Mouse (Mus musculus) MEL (cell line): ENCODE measurements at regions not wholly inside any gene's neighbourhood (a gene's known extent, or its start where the extent isn't known, plus 50 kb on each side); places are given as distances from the start of the nearest gene placed in this dataset.

ENCODE experiments used
- CTCF ChIP-seq, 3 experiments: IDR thresholded peaks in 2 of 3; conservative IDR thresholded peaks in 1 of 3; 2 replicates each; pipeline ENCODE4 v1.5.1; 2011 to 2012; ENCODE audit warnings: low read length in 3 of 3, low read depth in 2 of 3, mild to moderate bottlenecking in 2 of 3, improper control_type of control experiment in 1 of 3, inconsistent platforms in 1 of 3, mixed read lengths in 1 of 3, moderate library complexity in 1 of 3; ENCODE audit not compliant: control insufficient read depth in 1 of 3, insufficient read depth in 1 of 3, poor library complexity in 1 of 3, severe bottlenecking in 1 of 3
- EP300 ChIP-seq, 2 experiments: IDR thresholded peaks; 2 replicates each; pipeline ENCODE4 v1.6.1; 2011; ENCODE audit warnings: improper control_type of control experiment in 2 of 2, low read length in 2 of 2, low read depth in 1 of 2, mild to moderate bottlenecking in 1 of 2
- POLR2A ChIP-seq, 2 experiments: IDR thresholded peaks; 2 replicates each; pipeline ENCODE4 v1.6.1; 2011 to 2012; ENCODE audit warnings: low read length in 2 of 2, mild to moderate bottlenecking in 2 of 2, control low read depth in 1 of 2, improper control_type of control experiment in 1 of 2, low read depth in 1 of 2, moderate library complexity in 1 of 2; ENCODE audit not compliant: control insufficient read depth in 1 of 2, insufficient read depth in 1 of 2, poor library complexity in 1 of 2
- TAL1 ChIP-seq: IDR thresholded peaks from 2 replicates; pipeline ENCODE4 v1.6.1; 2012; ENCODE audit warnings: mild to moderate bottlenecking, inconsistent platforms, low read length, moderate library complexity, mixed read lengths
- TCF12 ChIP-seq: IDR thresholded peaks from 2 replicates; pipeline ENCODE4 v1.6.1; 2014; ENCODE audit warnings: low read depth, mild to moderate bottlenecking, inconsistent platforms, low read length, improper control_type of control experiment, moderate library complexity
- UBTF ChIP-seq: IDR thresholded peaks from 2 replicates; pipeline ENCODE4 v1.6.1; 2012; ENCODE audit warnings: low read depth, mild to moderate bottlenecking, inconsistent platforms, low read length, improper control_type of control experiment, moderate library complexity, borderline replicate concordance; ENCODE audit not compliant: insufficient read depth
- ZC3H11A ChIP-seq: IDR thresholded peaks from 2 replicates; pipeline ENCODE4 v1.6.1; 2012; ENCODE audit warnings: low read depth, mild to moderate bottlenecking, inconsistent platforms, low read length, improper control_type of control experiment
- ZNF384 ChIP-seq: IDR thresholded peaks from 2 replicates; pipeline ENCODE4 v1.6.1; 2012; ENCODE audit warnings: low read depth, mild to moderate bottlenecking, inconsistent platforms, low read length, improper control_type of control experiment

GRCm38 (mm10) chr3:102636076-102636475, 98.3 kb upstream of the Tspan2 start:
- TF ChIP-seq POLR2A (IDR thresholded peaks at IDR 0.05; ENCODE audit: control insufficient read depth in 1 of 2, insufficient read depth in 1 of 2, low read depth in 1 of 2, low read length in 2 of 2, poor library complexity in 1 of 2) (no peak), EP300 (IDR thresholded peaks at IDR 0.05; ENCODE audit: low read depth in 1 of 2, low read length in 2 of 2) (no peak), ZC3H11A (no peak), TAL1 (no peak), TCF12 (no peak), UBTF (no peak), ZNF384 (no peak), CTCF (IDR thresholded peaks at IDR 0.05 in 2 of 3, conservative IDR thresholded peaks at IDR 0.05 in 1 of 3; ENCODE audit: control insufficient read depth in 1 of 3, insufficient read depth in 1 of 3, low read depth in 2 of 3, low read length in 3 of 3, poor library complexity in 1 of 3, severe bottlenecking in 1 of 3) (no peak)
